Mouse (Mus musculus): ENCODE data around the gene Myb. TPM values are rescaled to one million over a fixed set of nuclear protein-coding genes. Genes with fewer than 3 reads are reported as not detected.

The Myb gene
- total RNA-seq, 2 experiments from 2014 or later: 0.44 to 0.66 TPM

GRCm38 (mm10) chr10:21077151-21077719 lies 83.5 kb downstream of the Myb start:
- no peak for TF ChIP-seq CTCF (conservative IDR thresholded peaks at IDR 0.05)
- no peak overlapping the region for H3K27ac ChIP-seq
- H3K4me3 ChIP-seq: no peak overlapping the region
- DNase-seq (ENCODE audit: low spot score in 2 of 2): no peak

DNA sequence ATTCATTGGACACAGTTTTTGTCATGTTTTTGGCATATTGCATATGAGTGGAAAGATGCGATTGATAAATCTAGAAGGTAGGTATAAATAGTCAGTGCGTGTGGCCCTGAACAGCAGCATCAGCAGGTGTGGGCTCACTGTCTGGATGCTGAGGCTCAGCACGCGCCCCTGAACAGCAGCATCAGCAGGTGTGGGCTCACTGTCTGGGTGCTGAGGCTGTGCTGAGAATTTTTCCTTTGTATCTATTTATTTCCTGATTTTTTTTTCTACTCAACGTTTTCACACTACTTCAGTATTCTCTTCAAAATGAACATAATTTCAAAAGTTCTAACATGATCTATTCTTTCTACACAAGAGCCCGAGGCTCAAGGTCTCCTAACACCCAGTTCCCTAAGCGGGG lies 84.1 kb downstream of the Myb start:
- no peak for TF ChIP-seq CTCF (conservative IDR thresholded peaks at IDR 0.05)

DNA sequence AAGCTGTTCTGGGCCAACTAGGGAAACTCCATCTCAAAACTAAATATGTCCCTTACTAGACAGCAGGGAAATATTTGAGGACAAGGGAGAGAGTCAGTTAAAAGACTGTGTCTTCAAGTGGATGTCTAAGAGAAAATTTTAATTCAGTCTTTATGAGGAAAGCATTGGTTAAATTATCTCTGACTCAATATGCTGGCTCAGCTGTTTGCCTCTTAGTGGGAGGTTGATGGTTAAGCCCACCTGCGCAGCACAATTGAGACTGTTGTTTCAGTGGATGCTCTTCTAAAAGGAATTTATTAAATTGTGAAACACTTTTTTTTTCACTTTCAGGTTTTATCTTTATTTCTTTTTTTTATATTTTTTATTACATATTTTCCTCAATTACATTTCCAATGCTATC lies 84.6 kb downstream of the Myb start:
- Histone ChIP-seq H3K27ac (no peak overlapping the region), H3K4me3 (no peak overlapping the region)
- no peak for DNase-seq (ENCODE audit: low spot score in 2 of 2)
- no peak for TF ChIP-seq CTCF (conservative IDR thresholded peaks at IDR 0.05)

More for the DNA sequence above, 84.1 kb downstream of the Myb start:
- H3K4me3 ChIP-seq: no peak overlapping the region
- no peak overlapping the region for H3K27ac ChIP-seq
- DNase-seq (ENCODE audit: low spot score in 2 of 2): no peak

Other genes with a start within 250 kb of the Myb start
- gene Ahi1, start 208.4 kb downstream of the Myb start, total RNA-seq (2021): 100 to 1,000 TPM; 230 to 241 TPM
- 10 to 100 TPM; 62.0 to 68.9 TPM for gene Hbs1l, start 135.0 kb upstream of the Myb start, total RNA-seq (2021)
- under 1 TPM in 1 of 2 experiments, not detected in 1; 0.20 TPM for gene Aldh8a1, start 216.3 kb upstream of the Myb start, total RNA-seq (2021)

Measured in layer of hippocampus, adult 2 months (tissue).